Mouse (Mus musculus): ENCODE results near the gene Pla2g12b.
"Not testable (repeated sequence)": the region's sequence is repeated elsewhere in the genome, so short reads cannot be mapped to it uniquely, and the experiment has no call there.

Pla2g12b gene

DNA sequence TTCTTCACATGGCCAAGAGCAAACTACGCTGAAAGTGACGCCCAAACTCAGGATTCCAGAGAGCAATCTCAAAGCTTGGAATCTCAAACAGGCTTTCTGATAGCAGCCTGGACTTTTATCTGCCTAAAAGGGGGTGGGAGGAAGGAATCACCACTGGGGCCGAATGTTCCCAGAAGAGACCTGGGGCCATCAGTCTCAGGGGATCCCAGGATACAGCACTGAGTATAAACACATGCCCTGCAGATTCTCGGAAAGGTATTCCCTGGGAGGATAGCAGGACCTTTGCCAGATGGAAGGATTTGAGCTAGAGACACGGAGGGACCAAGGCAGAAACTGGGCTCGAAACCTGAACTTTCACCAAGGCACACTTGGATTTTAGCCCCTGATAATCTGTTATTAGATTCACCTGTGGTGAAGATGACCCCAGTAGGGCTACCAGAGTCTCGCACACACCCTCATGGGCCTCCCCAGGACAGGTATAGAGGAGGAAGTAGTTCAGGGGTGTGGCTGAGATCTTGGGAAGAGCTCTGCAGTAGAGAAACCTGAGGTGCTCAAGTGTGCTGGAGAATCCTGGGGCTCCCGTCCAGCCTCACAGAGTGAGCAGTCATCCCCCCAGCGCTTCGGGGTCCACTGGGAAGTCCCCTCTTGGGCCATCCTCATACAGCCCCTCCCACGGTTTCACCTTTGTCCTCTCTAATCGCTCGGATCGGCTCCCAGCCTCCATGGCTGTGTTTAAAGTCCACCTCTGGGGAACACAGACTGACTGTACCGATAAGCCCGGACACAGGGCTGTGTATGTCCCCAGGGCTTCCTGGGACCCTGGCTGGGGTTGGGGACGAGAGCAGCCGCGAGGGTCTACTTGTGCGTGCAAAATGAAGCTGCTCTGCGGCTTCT is at the start of gene Pla2g12b:
Gene Pla2g12b (plus strand): TSS at position 762 of the 894 bp plus-strand sequence.
- DNase-seq (ENCODE audit: low spot score in 2 of 2): no peak

GRCm38 (mm10) chr10:59354120-59354519 is 49.3 kb upstream of the Pla2g12b start:
- DNase-seq (ENCODE audit: low spot score in 2 of 2): no peak

DNA sequence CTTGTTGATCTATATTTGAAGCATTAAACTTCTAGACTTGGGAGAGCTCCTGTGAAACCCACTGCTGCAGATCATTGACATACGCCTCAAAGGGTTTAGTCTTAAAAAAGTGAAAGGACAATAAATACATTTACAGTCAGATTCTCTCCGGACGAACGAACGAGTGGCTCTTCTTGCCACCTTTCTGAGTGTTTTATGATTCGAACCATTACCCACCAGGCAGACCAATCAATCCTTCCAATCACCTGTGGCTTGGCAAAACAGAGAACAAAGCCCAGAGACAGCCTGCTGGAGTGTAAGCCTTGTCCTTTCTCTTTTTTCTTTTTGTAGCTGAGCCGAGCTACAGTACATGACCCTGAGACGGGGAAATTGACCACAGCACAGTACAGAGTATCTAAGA is 48.4 kb upstream of the Pla2g12b start:
- no peak for DNase-seq (ENCODE audit: low spot score in 2 of 2)

GRCm38 (mm10) chr10:59358744-59359143 is 44.7 kb upstream of the Pla2g12b start:
- no peak for DNase-seq (ENCODE audit: low spot score in 2 of 2)

DNA sequence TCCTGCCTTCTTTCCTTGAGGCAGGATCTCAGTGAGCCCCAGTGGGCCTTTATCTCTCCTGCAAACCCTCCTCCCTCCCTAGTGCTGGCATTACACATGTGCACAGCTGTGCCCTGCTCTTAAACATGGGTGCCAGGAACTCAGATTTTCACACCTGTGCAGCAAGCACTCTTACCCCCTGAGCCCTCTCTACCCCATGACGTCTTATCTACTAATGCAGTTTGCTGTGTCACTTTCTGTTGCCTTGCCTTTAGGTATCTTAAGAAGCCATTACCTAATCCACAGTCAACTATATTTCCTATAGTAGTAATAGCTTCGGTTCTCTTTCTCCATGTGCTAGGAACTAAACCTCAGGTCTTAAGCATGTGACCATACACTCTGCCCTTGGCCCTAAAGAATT is 40.3 kb upstream of the Pla2g12b start:
- DNase-seq (ENCODE audit: low spot score in 2 of 2): no peak

GRCm38 (mm10) chr10:59364551-59364950 is 38.9 kb upstream of the Pla2g12b start:
- DNase-seq (ENCODE audit: low spot score in 2 of 2): no peak

- no peak for DNase-seq (ENCODE audit: low spot score in 2 of 2)
Observed at GRCm38 (mm10) chr10:59365804-59366589, 37.5 kb upstream of the Pla2g12b start.

GRCm38 (mm10) chr10:59366746-59367145 is 36.7 kb upstream of the Pla2g12b start:
- no peak for DNase-seq (ENCODE audit: low spot score in 2 of 2)

DNA sequence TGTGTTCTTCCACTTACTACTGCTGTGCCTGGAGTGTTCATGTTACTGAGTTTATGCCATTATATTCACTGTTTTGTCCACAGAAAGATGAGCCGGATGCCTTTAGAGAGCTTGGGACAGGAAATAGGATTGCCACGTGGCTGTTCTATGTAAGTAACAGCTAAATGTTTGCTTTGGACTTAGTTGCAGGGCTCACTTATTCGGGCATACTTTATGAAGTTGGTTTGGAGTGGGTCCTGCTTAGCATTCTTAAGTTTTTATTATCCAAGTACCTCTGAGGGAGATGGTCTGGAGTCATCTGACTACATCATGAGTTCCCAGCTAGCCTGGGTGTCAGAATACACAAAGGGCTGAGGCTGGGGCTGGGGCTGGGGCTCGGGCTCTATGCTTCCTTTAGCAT is 36.3 kb upstream of the Pla2g12b start:
- DNase-seq (ENCODE audit: low spot score in 2 of 2): no peak

DNA sequence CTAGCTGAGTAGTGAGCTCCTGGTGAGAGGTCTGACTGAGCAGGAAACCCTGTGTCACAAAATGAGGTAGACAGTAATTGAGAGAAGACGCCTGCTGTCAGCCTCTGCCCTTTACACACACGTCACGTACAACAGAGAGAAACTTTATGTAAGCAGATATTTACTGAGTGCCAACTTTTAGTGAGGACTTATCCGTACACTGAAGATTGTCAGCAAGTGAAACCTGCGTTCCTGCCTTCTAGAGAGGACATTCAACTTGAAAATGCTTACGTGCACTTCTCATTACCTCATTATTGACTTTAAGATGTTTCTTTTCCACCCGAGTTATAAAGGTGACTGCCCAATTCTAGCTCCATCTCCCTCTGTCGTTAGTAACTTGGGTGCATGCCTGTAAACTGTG is 34.7 kb upstream of the Pla2g12b start:
- DNase-seq (ENCODE audit: low spot score in 2 of 2): no peak

DNA sequence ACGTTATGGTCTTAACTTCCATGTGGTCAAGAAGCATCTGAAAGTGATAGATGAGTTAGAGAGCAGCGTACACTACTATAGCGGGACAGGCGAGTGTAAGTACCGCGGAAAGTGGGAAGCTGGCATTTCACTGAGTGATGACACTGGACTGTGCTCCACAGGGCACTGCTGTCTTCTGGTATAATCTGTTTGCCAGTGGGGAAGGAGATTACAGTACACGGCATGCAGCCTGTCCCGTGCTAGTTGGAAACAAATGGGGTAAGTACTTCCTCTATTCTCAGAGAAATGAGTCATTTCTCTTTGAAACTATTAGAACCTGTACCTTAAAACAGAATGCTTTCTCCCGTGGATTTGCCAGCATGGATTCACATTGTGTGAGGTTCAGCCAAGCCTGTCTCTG is 34.0 kb upstream of the Pla2g12b start:
- no peak for DNase-seq (ENCODE audit: low spot score in 2 of 2)

GRCm38 (mm10) chr10:59377906-59378305 is 25.6 kb upstream of the Pla2g12b start:
- no peak for DNase-seq (ENCODE audit: low spot score in 2 of 2)

DNA sequence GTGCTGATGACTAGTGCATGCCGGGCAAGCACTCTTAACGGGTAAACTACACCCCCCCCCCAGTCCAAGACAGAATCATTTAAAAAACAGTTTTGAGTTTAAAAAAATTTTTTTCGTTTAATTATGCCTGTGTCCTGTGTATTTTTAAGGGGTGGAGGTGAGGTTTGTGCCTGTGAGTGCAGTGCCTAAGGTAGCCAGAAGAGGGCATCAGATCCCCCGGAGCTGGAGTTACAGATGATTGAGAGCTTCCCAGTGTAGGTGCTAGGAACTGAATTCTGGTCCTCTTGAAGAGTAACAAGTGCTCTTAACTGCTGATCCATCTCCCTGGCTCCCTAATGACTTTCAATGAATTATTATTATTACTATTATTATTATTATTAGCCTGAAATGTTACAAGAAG is 24.7 kb upstream of the Pla2g12b start:
- no peak for DNase-seq (ENCODE audit: low spot score in 2 of 2)

DNA sequence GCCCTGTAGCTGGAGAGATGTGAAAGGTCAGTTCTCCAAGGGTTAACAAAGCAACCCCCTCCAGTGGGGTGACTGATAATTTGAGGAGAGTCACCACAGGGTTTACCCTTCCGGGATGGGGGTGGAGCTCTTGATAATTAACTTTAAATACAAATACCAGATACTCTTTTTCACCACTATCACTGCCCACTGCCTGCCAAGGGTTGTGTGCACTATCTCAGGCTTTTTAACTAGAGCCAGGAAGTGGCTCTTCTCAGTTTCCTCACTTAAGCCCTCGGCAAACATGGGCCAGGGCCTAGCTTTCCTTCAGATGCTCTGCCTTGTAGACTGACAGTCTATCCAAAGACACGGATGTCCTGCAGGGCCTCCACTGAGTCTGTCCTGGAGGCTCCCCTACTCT is 23.5 kb upstream of the Pla2g12b start:
- no peak for DNase-seq (ENCODE audit: low spot score in 2 of 2)

GRCm38 (mm10) chr10:59380411-59380821 is 23.0 kb upstream of the Pla2g12b start:
- DNase-seq (ENCODE audit: low spot score in 2 of 2): no peak

DNA sequence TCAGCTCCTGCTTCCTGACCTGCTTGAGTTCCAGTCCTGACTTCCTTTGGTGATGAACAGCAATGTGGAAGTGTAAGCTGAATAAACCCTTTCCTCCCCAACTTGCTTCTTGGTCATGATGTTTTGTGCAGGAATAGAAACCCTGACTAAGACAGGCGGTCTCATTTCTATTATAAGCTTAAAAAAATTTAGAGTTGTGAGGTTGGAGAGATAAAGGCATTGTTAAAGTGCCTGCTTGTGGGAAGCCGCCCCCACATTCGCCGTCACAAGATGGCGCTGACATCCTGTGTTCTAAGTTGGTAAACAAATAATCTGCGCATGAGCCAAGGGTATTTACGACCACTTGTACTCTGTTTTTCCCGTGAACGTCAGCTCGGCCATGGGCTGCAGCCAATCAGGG is 21.9 kb upstream of the Pla2g12b start:
- DNase-seq (ENCODE audit: low spot score in 2 of 2): not testable (repeated sequence)

DNA sequence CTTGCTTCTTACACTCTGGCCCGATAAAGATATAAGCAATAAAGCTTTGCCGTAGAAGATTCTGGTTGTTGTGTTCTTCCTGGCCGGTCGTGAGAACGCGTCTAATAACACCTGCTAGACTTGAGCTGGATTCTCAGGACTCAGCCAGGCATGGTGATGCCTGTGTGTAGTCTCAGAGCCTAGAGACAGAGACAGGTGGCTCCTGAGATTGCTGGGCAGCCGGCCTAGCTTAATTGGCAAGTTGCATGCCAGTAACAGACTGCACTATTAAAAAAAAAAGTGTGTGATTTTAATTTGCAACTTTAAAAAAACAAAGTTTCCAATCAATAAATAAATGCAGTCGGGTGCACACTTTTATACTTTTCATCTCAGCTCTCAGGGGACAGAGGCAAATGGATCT is 16.5 kb upstream of the Pla2g12b start:
- DNase-seq (ENCODE audit: low spot score in 2 of 2): no peak

DNA sequence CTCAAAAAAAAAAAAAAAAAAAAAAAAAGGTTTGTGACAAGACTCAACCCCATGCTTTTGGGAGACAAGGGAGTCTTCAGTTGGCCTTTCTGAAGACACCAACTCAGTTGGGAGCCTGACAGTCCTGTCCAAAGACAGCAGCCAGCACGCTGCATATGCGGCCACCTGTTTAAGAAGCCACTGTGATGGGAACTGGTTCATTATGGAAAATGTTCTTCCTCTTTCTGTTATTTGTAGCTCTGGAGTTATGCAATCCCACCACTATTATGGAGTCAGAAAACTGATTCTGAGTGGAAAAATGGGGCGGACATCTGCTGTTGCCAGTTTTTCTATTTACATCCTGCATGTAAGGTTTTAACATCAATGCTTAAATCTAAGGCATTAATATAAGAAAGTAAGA is 13.8 kb upstream of the Pla2g12b start:
- no peak for DNase-seq (ENCODE audit: low spot score in 2 of 2)

DNA sequence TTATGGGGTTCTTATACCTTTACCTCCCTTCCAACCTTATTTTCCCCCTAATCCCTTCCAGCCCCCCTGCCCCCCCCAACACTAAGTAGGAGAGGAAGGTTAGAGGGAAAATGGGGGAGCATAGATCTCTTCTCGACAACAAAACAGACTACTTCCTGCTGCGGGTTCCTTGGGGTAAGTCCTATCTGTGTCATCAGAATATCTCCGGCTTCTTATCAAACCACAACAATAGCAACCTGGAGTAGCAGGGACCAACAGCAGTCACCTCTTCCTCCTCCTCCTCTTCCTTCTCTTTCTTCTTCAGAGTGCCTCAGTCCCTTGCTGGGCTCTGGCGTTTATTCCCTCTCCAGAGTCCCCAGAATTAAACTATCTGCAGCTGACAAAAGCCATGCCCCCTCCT is 11.6 kb upstream of the Pla2g12b start:
- no peak for DNase-seq (ENCODE audit: low spot score in 2 of 2)

DNA sequence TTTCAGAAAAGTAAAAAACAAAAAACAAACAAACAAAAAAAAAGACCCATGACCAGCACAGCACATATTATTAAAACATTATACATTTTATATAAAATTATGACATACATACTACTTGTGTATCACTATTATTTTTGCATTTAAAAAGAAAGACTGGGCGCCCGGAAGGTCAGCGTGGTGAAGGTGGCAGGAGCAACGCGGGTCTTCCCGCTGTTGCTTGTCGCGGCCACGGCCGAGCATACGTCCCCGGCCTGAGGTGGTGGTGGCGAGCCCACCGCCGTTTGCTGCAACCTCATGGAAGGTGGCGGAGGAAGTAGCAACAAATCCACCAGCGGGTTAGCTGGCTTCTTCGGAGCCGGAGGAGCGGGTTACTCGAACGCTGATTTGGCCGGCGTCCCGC is 8.0 kb upstream of the Pla2g12b start, which contains the start of gene Gm10273:
Gene Gm10273 (plus strand): TSS at position 172 of the 400 bp plus-strand sequence.
- DNase-seq (ENCODE audit: low spot score in 2 of 2): not testable (repeated sequence)

DNA sequence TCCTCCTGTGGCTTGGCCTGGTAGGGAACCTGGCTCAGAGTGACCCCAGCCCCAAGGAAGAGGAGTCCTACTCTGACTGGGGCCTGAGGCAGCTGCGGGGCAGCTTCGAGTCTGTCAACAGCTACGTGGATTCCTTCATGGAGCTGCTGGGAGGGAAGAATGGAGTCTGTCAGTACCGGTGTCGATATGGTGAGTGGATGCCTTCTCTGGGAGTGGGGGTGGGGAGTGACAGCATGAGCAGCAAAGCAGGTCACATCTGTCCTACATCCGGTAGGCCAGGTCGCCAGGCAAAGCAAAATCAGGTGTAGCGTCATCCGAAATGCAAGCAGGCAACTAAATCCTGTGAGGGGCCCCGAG is 311 bp downstream of the Pla2g12b start:
- no peak for DNase-seq (ENCODE audit: low spot score in 2 of 2)

DNA sequence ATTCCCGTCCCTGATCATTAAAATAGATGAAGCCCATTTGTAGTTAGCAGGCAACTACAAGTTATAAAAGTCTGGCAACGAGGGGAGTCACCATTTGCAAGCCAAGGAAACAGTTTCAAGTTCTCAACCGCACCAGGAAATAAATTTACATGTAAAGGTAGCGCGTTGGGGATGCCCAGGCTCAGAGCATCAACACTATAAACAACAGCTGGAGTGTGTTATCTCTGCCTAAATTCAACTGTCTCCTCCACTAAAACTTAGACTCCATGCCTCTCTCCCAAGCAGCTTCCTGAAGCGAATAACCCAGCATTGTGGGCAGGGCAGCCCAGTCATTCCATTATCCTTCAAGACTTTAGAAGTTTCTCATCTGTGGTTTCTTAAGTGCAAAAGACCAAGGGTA is 5.0 kb downstream of the Pla2g12b start:
- DNase-seq (ENCODE audit: low spot score in 2 of 2): no peak

- DNase-seq (ENCODE audit: low spot score in 2 of 2): no peak
Observed at GRCm38 (mm10) chr10:59410264-59410663, 6.8 kb downstream of the Pla2g12b start.
